Mouse (Mus musculus) midbrain, embryonic 16.5 days (tissue): Measurements from ENCODE around the gene Per1. TPM values are rescaled to one million over a fixed set of nuclear protein-coding genes. Genes with fewer than 3 reads are reported as not detected.
A peak's percentile ranks its signal among the peaks of the same experiment; 100 is the strongest.
"Not testable (repeated sequence)": the region's sequence is repeated elsewhere in the genome, so short reads cannot be mapped to it uniquely, and the experiment has no call there.

Source experiments
- ATAC-seq: fragments of 200-750 bp; cut with Nextera tagmentation; 2 replicates; pipeline ENCODE4 v1.8.0; 2017; ENCODE audit warnings: moderate TSS enrichment
- H3K27ac ChIP-seq: fragments of 300-500 bp; sonication (generic); 2 replicates; pipeline ENCODE4 v1.5.1; 2014; ENCODE audit warnings: mild to moderate bottlenecking, low read length, mixed read lengths
- H3K27me3 ChIP-seq: fragments of 300-500 bp; sonication (generic); 2 replicates; pipeline ENCODE4 v1.6.1; 2014; ENCODE audit warnings: low read depth, low read length, mixed read lengths; ENCODE audit not compliant: control insufficient read depth, insufficient read depth
- H3K36me3 ChIP-seq: fragments of 300-500 bp; sonication (generic); 2 replicates; pipeline ENCODE4 v1.6.1; 2014; ENCODE audit warnings: mild to moderate bottlenecking, low read length, moderate library complexity, mixed read lengths; ENCODE audit not compliant: control insufficient read depth, insufficient read depth
- H3K4me1 ChIP-seq: fragments of 300-500 bp; sonication (generic); 2 replicates; pipeline ENCODE4 v1.6.1; 2014; ENCODE audit warnings: mild to moderate bottlenecking, low read length, mixed read lengths; ENCODE audit not compliant: control insufficient read depth, insufficient read depth
- H3K4me2 ChIP-seq: fragments of 300-500 bp; sonication (generic); 2 replicates; pipeline ENCODE4 v1.6.1; 2014; ENCODE audit warnings: mild to moderate bottlenecking, low read length, mixed read lengths
- H3K4me3 ChIP-seq: fragments of 300-500 bp; sonication (generic); 2 replicates; pipeline ENCODE4 v1.5.1; 2014; ENCODE audit warnings: low read depth, mild to moderate bottlenecking, low read length, moderate library complexity, mixed read lengths
- H3K9ac ChIP-seq: fragments of 300-500 bp; sonication (generic); 2 replicates; pipeline ENCODE4 v1.6.1; 2014; ENCODE audit warnings: low read depth, low read length, mixed read lengths
- H3K9me3 ChIP-seq: fragments of 300-500 bp; sonication (generic); replicated peaks from 2 replicates; pipeline ENCODE4 v1.6.1; 2014; ENCODE audit warnings: mild to moderate bottlenecking, low read length, mixed read lengths; ENCODE audit not compliant: control insufficient read depth, poor library complexity, severe bottlenecking
- WGBS: fragments of 180-500 bp; shearing (Covaris S2); extraction: QIAGEN DNeasy Blood & Tissue Kit; methylation state at CpG from one replicate; pipeline ENCODE4 v1.1.7; 2014; 5-methylcytosine and 5-hydroxymethylcytosine counted together
- polyA plus RNA-seq: library from polyadenylated mRNA; unstranded; fragments of >200 nt; fragmentation: Nextera tagmentation; extraction: Ambion mirVana; gene quantifications from 2 replicates; pipeline ENCODE4 v1.2.1, GENCODE M21; 2015

The Per1 gene
- polyA plus RNA-seq, 1 experiment from 2014 or later = 12.4 TPM

DNA sequence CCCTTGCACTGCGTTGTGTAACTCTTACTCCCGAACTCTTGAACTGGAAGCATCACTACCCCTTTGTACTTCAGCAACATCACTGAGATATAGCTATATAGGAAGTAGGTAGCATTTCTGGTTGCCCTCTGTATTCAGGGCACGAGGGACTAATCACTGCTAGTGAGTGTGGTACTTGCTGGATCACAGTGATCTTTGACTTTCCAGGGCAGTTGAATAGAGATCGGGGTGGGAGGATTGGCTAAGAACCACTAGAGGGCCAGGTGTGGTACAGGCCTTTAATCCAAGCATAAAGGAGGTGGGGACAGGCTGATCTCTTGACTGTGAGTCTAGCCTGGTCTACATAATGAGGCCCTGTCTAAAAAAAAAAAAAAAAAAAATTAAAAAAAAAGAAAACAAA, 2.1 kb upstream of the Per1 start:
- no peak overlapping the region for H3K4me3 ChIP-seq
- no peaks in the 10 kb centered on the region for H3K27me3 ChIP-seq
- no peak overlapping the region for H3K27ac ChIP-seq
- 85% methylated on average over 4 of the region's 4 CpGs for WGBS
- no peaks in the 10 kb centered on the region for H3K9me3 ChIP-seq
- no peak overlapping the region for H3K9ac ChIP-seq
- H3K4me2 ChIP-seq = no peak overlapping the region
- H3K36me3 ChIP-seq = peaks cover 8% of the 10 kb centered on the region; the same call in 1 of the 2 replicates
- ATAC-seq = no peak
- peaks cover 48% of the 10 kb centered on the region for H3K4me1 ChIP-seq

DNA sequence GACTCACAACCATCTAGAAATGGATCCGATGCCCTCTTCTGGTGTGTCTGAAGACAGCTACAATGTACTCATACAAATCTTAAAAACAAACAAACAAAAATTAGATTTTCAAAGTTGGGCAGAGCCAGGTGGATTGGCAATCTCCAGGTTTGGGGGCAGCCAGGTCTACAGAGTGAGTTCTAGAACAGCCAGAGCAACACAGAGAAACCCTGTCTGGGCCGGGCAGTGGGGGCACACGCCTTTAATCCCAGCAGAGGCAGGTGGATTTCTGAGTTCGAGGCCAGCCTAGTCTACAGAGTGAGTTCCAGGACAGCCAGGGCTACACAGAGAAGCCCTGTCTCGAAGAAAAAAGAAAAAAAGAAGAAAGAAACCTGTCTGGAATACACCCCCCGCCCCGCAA, 1.2 kb upstream of the Per1 start:
- H3K4me2 ChIP-seq, ATAC-seq: not testable (repeated sequence)
- peak overlapping the region; percentile 75; the same call in 1 of the 2 replicates for H3K27ac ChIP-seq

DNA sequence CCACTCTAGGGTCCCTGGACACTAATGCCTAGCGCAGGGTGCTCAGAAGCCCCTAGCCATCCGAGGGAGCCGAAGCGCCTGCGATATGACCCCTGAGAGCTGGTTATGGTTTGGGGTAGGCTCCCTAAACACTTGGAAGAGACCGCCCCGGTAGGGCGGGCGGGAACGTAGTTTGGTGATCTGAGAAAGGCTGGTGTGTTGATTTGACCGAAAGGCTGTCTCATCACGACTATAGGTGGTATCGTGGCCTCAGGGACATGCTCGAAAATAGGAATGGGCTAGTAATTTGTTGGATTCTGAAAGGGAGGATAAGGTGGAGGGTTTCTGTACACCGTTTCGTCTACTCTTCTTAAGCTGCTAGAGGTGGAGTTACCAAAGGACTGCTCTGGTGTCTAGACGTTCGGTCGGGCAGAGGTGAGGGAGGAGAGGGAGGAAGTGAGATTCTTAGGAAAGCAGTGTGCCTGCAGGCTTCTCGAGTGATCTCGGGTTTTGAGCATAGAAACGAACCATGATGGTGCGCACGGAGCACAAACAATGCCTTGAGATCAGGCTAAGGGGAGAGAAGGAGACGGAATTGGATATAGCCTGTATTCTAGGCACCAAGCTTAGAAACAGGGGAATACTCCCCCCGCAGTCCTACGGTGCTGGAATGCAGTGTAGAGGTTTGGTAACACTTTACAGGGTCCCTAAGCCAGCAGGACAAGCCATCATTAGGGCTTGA, 654 bp downstream of the Per1 start:
- no peaks in the 10 kb centered on the region for H3K9me3 ChIP-seq
- peak overlapping the region; percentile 49 for H3K9ac ChIP-seq
- H3K27ac ChIP-seq = peak overlapping the region; percentile 77
- WGBS = 4% methylated on average over 27 of the region's 27 CpGs
- peak overlapping the region; percentile 46 for H3K4me3 ChIP-seq
- no peaks in the 10 kb centered on the region for H3K27me3 ChIP-seq
- peaks cover 54% of the 10 kb centered on the region for H3K4me1 ChIP-seq
- H3K4me2 ChIP-seq = peak overlapping the region; percentile 82
- no peak for ATAC-seq
- H3K36me3 ChIP-seq = peaks cover 6% of the 10 kb centered on the region; the same call in 1 of the 2 replicates

More for the DNA sequence above, 1.2 kb upstream of the Per1 start:
- H3K9ac ChIP-seq, H3K9me3 ChIP-seq, H3K36me3 ChIP-seq, H3K4me3 ChIP-seq, H3K27me3 ChIP-seq: not testable (repeated sequence)
- WGBS = 85% methylated on average over 7 of the region's 7 CpGs
- H3K4me1 ChIP-seq = peaks cover 56% of the 10 kb centered on the region

DNA sequence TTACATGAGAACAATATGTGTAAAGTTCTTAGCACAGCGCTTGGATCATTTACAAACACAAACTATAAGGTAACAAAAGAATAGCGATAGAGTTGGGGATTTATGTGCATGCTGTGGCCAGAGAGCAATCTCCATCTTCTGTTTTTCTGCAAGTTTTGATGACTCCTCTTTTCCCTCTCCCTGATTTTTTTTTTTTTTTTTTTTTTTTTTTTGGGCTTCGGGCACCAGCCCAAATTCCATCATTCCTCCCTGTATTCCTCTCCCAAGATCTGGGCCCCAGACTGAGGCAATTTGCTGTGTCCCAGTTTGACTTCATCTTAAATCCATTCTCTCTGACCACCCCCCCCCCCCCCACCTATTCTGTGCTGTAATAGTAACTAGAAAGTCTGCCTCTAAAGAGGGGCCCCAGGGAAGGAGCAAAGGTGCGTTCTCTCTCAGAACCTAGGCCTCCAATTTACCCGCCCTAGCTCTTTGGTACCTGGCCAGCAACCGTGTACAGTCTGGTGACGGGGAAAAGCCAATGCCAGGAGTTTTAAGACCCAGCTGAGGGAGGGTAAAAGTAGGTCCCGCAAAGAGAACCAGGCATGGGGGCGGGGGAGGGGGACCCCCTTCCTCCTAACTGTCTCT, 1.5 kb downstream of the Per1 start:
- Histone ChIP-seq H3K9me3 (no peaks in the 10 kb centered on the region), H3K36me3 (peaks cover 4% of the 10 kb centered on the region; the same call in 1 of the 2 replicates), H3K27ac (peak overlapping the region; percentile 44), H3K4me2 (peak overlapping the region; percentile 82), H3K4me1 (peaks cover 52% of the 10 kb centered on the region), H3K4me3 (peak overlapping the region; percentile 46), H3K27me3 (no peaks in the 10 kb centered on the region), H3K9ac (peak overlapping the region; percentile 47)
- 14% methylated on average over 9 of the region's 9 CpGs for WGBS
- ATAC-seq = no peak

DNA sequence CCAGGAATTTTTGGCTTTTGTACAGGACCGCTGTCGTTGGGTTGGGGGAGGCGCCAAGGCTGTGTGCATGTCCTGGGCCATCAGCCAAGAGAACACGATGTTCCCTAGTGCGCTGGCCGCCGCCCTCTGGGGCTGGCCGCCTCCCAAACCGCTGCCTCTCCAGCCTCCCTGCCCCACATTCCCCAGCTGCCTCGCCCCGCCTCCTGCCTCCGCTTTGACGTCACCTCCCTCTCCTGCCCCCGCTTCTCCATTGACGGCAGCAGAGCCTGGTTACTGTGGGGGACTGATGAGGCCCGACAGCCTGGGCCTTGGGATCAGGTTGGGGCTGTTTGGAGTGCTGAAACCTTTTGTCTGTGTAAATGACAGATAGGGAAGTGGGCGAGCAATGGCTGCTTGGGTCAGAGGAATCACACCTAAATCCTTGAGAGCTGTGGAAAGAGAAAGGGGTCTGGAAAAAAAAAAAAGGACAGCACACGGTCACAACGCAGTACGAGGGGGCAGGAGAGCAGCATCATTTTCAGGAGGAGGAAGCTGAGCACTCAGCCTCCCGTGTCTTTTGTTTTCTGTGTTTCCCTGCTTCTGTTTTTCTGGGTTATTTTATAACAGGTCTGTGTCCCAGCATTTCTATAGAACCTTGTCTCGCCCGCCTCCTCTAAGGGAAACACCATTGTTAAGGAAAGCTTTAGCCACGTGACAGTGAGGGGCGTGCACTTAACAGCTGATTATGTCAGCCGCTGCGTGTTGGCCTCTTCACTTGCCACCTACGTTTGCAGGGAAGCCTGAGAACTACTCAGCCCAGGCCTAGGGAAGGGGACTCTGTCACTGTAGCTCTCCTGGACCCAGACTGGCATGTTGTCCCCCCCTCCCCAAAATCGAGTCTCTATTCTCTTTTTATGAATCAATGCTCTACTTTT, 2.2 kb downstream of the Per1 start:
- peak overlapping the region; percentile 47 for H3K9ac ChIP-seq

DNA sequence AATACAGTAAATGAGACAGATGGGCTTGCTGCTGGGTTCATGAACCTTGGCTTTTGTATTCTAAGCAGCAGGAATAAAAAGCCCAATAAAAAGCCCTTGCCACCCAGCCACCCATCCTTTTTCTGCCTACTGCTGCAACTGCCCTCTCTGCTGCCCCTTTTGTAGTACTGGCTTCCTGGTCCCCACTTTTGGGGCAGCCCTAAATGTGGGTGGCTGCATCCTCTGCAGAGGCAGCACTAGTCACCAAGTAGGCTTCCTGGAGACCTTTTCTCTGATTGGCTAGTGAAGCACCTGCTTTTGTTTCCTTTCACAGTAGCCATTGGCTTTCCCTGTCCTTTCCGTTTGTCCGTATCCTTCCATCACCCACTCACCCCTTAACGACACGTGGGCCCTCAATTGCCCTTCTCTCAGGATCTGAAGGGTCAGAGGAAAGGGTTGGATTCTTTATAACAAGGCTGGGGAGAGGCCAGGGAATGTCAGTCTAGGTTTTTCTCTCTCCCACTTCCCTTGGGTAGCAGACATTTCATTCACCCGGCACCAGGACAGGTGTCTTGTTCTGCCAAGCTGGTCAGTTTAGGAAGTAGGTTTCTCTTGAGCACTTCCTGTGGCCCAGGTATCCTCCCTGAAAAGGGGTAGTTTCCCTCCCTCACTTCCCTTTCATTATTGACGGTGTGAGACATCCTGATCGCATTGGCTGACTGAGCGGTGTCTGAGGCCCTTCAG, 3.2 kb downstream of the Per1 start:
- no peaks in the 10 kb centered on the region for H3K9me3 ChIP-seq
- no peak for ATAC-seq
- peak overlapping the region; percentile 97 for H3K4me2 ChIP-seq
- H3K27ac ChIP-seq = peak overlapping the region; percentile 71
- 18% methylated on average over 8 of the region's 8 CpGs for WGBS
- peaks cover 50% of the 10 kb centered on the region for H3K4me1 ChIP-seq
- H3K36me3 ChIP-seq = peaks cover 18% of the 10 kb centered on the region
- no peaks in the 10 kb centered on the region for H3K27me3 ChIP-seq
- peak overlapping the region; percentile 65 for H3K9ac ChIP-seq
- peak overlapping the region; percentile 59 for H3K4me3 ChIP-seq

More for the DNA sequence above, 2.2 kb downstream of the Per1 start:
- H3K4me1 ChIP-seq = peaks cover 50% of the 10 kb centered on the region
- H3K27ac ChIP-seq = peak overlapping the region; percentile 44
- H3K36me3 ChIP-seq = peaks cover 9% of the 10 kb centered on the region
- H3K27me3 ChIP-seq = no peaks in the 10 kb centered on the region
- 2% methylated on average over 28 of the region's 29 CpGs for WGBS
- H3K4me3 ChIP-seq = peak overlapping the region; percentile 28
- H3K4me2 ChIP-seq = peak overlapping the region; percentile 56
- no peak for ATAC-seq
- H3K9me3 ChIP-seq = no peaks in the 10 kb centered on the region

DNA sequence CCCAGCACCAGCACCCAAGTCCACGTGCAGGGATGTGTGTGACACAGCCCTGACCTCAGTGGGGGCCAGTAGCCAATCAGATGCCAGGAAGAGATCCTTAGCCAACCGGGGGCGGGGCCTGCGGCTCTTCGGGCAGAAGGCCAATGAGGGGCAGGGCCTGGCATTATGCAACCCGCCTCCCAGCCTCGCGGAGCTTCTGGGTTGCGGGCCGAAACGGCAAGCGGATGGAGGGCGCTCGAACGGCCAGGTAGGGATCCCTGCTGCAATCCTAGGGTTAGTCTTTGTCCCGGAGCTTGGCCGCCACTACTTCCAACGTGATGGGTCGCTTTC, 3.7 kb downstream of the Per1 start:
- Histone ChIP-seq H3K4me3 (peak overlapping the region; percentile 59), H3K27ac (peak overlapping the region; percentile 71), H3K9ac (peak overlapping the region; percentile 65), H3K9me3 (no peaks in the 10 kb centered on the region), H3K27me3 (no peaks in the 10 kb centered on the region), H3K36me3 (peaks cover 22% of the 10 kb centered on the region), H3K4me1 (peaks cover 50% of the 10 kb centered on the region), H3K4me2 (peak overlapping the region; percentile 97)
- WGBS = 0% methylated on average over 19 of the region's 19 CpGs
- no peak for ATAC-seq

DNA sequence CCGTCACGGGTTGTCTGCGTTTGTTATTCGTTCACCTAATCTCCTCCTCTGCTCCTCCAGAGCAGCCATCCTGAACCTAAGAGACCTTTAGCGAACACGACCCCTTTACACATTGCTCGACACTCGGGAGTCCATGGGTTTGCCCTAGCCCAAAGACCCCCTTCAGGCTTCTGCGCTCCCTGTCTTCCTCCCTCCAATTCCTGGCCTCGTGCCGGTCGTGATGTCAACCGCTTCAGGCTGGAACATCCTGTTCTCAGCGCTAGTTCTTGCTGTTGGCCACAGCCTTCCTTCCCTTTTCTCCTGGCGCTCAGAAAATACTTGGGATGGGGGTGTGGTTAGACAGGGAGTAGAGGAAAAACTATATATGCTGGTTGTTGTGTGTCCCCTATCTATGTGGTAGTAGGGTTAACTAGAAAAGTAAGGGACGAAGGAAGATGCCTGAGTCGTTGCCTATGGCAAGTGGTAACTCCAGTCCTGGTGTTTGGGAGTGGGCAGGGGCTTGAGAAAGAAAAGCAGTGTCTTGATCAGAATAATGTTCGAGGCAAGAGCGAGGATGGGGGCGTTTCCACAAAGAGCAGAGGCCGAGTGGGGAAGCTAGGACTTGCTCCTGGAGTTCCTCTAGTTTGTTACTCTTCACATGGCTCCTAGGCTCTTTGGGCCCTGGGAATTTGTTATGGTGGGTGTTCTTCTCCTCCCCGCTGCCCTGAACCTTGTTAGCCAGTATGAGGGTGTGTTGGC, 4.3 kb downstream of the Per1 start:
- Histone ChIP-seq H3K9me3 (no peaks in the 10 kb centered on the region), H3K27ac (peak overlapping the region; percentile 71), H3K4me2 (peak overlapping the region; percentile 97), H3K4me3 (peak overlapping the region; percentile 59), H3K27me3 (no peaks in the 10 kb centered on the region), H3K4me1 (peaks cover 49% of the 10 kb centered on the region), H3K36me3 (peaks cover 27% of the 10 kb centered on the region), H3K9ac (peak overlapping the region; percentile 65)
- ATAC-seq = no peak
- under 1% methylated on average over 22 of the region's 22 CpGs for WGBS
